Mouse (Mus musculus): ENCODE data around the gene Ube2dnl1.

DNA sequence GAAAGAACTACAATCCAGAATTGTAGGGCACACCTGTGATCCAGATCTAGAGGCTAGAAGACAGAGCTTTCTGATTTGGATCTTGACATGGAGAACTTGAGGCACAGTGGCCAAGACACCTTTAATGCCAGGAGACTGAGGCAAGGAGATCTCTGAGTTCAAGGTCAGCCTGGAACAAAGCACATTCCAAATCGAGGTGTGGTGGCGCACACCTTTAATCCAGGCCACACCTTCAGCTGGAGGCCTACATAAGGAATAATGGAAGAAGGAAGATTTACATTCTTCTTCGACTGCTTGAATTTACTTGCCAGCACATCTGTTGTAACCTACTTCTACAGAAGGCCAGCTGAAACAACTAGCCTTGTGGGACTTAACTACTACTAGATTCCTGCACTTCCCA is 7.3 kb upstream of the Ube2dnl1 start:
- TF ChIP-seq USF1 (IDR thresholded peaks at IDR 0.05; ENCODE audit: low read depth) (no peak), TCF12 (IDR thresholded peaks at IDR 0.05; ENCODE audit: insufficient read depth, poor library complexity, severe bottlenecking) (no peak), POLR2A (IDR thresholded peaks at IDR 0.05; ENCODE audit: insufficient read length, low read depth) (no peak), MYOG (IDR thresholded peaks at IDR 0.05; ENCODE audit: control insufficient read depth in 1 of 3, insufficient read depth in 1 of 3, insufficient read length in 2 of 3, low read depth in 2 of 3) (no peak), E2F4 (IDR thresholded peaks at IDR 0.05; ENCODE audit: insufficient read depth) (no peak), POLR2AphosphoS2 (IDR thresholded peaks at IDR 0.05; ENCODE audit: insufficient read length, low read depth) (no peak)

All from myocyte (in vitro differentiated cells).